Mouse (Mus musculus): Measurements from ENCODE around the gene Phyhd1.

DNA sequence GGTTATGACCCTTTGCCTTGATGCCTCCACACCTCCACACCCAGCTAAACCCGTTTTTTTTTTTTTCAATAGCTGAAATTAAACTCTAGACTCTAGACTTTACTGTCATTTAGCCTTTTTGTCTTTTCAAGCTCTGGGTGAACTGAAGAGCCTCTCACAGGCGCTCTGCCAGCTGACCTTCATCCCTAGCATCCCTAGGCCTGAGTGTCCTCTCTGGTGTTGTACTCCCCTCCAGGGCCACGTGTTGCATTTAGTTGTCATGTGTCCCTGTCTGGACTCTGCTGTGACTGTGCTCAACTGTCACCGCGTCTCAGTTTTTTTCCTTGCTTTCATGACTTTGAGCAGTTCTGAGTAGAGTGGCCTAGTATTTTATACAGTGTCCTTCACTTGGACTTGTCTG is 34.0 kb downstream of the Phyhd1 start:
- no peak for TF ChIP-seq CTCF (IDR thresholded peaks at IDR 0.05; ENCODE audit: low read depth, low read length)
- TF ChIP-seq GATA1 (IDR thresholded peaks at IDR 0.05; ENCODE audit: borderline replicate concordance, low read length) = no peak
- TF ChIP-seq POLR2AphosphoS5 (IDR thresholded peaks at IDR 0.05; ENCODE audit: insufficient replicate concordance, low read depth, low read length) = no peak
- no peak for TF ChIP-seq TAL1 (conservative IDR thresholded peaks at IDR 0.05; ENCODE audit: low read depth, low read length)
- TF ChIP-seq GATA2 (IDR thresholded peaks at IDR 0.05; ENCODE audit: borderline replicate concordance, low read depth, low read length) = no peak

Data from G1E (cell line).